Comparison of ENCODE assay signal across 9 mouse cellular contexts in the genomic region with DNA sequence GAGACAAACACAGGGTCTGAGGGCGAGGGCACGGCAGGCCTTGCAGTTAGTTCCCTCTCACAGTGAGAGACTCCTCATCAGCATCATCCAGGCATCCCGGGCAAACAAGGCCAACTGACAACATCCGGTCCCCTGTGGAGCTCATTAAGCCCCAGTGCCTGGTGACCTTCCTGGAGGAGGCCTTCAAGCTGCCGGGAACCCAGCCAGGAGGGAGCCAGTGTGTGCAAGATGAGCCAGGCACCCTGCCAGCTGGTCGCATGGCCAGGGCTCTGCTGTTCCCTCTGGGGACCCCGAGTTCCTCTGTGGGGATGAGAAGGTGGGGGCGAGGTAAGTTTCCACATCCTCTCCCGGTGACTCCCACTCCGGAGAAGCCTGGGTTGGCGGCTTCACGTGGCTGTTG. TPM values are rescaled to one million over a fixed set of nuclear protein-coding genes. Genes with fewer than 3 reads are reported as not detected.
A peak's percentile ranks its signal among the peaks of the same experiment; 100 is the strongest.
DNase-seq lines count a peak whose midpoint lies in the region; ATAC-seq lines count a peak whose summit lies in the region.
"Had no signal": no experiment of that assay in that cellular context is flagged by ENCODE, and none has a peak within 500 bp of the region (broad histone marks: within the 10 kb centered on the region; RNA-seq: fewer than 3 reads in every experiment).

No protein-coding gene starts in this region.

- H3K4me1 ChIP-seq in midbrain, embryonic 12.5 days: peaks cover 15% of the 10 kb centered on the region
- no peaks in the 10 kb centered on the region for H3K4me1 ChIP-seq in midbrain, embryonic 11.5 days (ENCODE audit: control insufficient read depth, insufficient read depth, low read length)
- H3K4me1 ChIP-seq in forebrain, embryonic 15.5 days: peaks cover 21% of the 10 kb centered on the region
- peaks cover 7% of the 10 kb centered on the region for H3K4me1 ChIP-seq in intestine, embryonic 15.5 days (replicated peaks)

- H3K4me2 ChIP-seq in midbrain, embryonic 12.5 days (replicated peaks): no peak overlapping the region
- H3K4me2 ChIP-seq in midbrain, embryonic 11.5 days: no peak overlapping the region
- H3K4me2 ChIP-seq in forebrain, embryonic 15.5 days (replicated peaks): no peak overlapping the region
- no peak overlapping the region for H3K4me2 ChIP-seq in intestine, embryonic 15.5 days (replicated peaks)

- H3K27me3 ChIP-seq in midbrain, embryonic 12.5 days: 0 out of 2 replicates have a peak, but pooled peaks cover 3% of the 10 kb centered on the region
- H3K27me3 ChIP-seq in midbrain, embryonic 11.5 days (ENCODE audit: control insufficient read depth, insufficient read depth, low read length): no peaks in the 10 kb centered on the region
- H3K27me3 ChIP-seq in forebrain, embryonic 15.5 days: no peaks in the 10 kb centered on the region
- H3K27me3 ChIP-seq in intestine, embryonic 15.5 days (replicated peaks): no peaks in the 10 kb centered on the region

- WGBS in midbrain, embryonic 12.5 days: 23% methylated on average over 12 of the region's 12 CpGs
- 24% methylated on average over 12 of the region's 12 CpGs for WGBS in midbrain, embryonic 11.5 days
- 14% methylated on average over 12 of the region's 12 CpGs for WGBS in forebrain, embryonic 15.5 days
- WGBS in intestine, embryonic 15.5 days: 25% methylated on average over 12 of the region's 12 CpGs

- no peaks in the 10 kb centered on the region for H3K9me3 ChIP-seq in midbrain, embryonic 12.5 days
- H3K9me3 ChIP-seq in midbrain, embryonic 11.5 days (ENCODE audit: control insufficient read depth, low read length): no peaks in the 10 kb centered on the region
- H3K9me3 ChIP-seq in forebrain, embryonic 15.5 days: no peaks in the 10 kb centered on the region
- H3K9me3 ChIP-seq in intestine, embryonic 15.5 days: no peaks in the 10 kb centered on the region

- no peak overlapping the region for H3K4me3 ChIP-seq in midbrain, embryonic 12.5 days
- no peak overlapping the region for H3K4me3 ChIP-seq in midbrain, embryonic 11.5 days (ENCODE audit: low read depth, low read length)
- H3K4me3 ChIP-seq in forebrain, embryonic 15.5 days: no peak overlapping the region
- H3K4me3 ChIP-seq in intestine, embryonic 15.5 days (replicated peaks): no peak overlapping the region

- H3K27ac ChIP-seq in midbrain, embryonic 12.5 days (replicated peaks): no peak overlapping the region
- H3K27ac ChIP-seq in midbrain, embryonic 11.5 days (ENCODE audit: low read depth, low read length): no peak overlapping the region
- no peak overlapping the region for H3K27ac ChIP-seq in forebrain, embryonic 15.5 days (replicated peaks)
- H3K27ac ChIP-seq in intestine, embryonic 15.5 days: no peak overlapping the region

- peak overlapping the region; percentile 11; the same call in 1 of the 2 replicates for H3K9ac ChIP-seq in midbrain, embryonic 12.5 days (replicated peaks)
- no peak overlapping the region for H3K9ac ChIP-seq in midbrain, embryonic 11.5 days (ENCODE audit: low read length)
- no peak overlapping the region for H3K9ac ChIP-seq in forebrain, embryonic 15.5 days (replicated peaks)
- no peak overlapping the region for H3K9ac ChIP-seq in intestine, embryonic 15.5 days

- peaks cover 11% of the 10 kb centered on the region for H3K36me3 ChIP-seq in midbrain, embryonic 12.5 days
- H3K36me3 ChIP-seq in midbrain, embryonic 11.5 days (ENCODE audit: control insufficient read depth, insufficient read depth, low read length): no peaks in the 10 kb centered on the region; the same call in 1 of the 2 replicates
- 0 out of 2 replicates have a peak, but pooled peaks cover 6% of the 10 kb centered on the region for H3K36me3 ChIP-seq in forebrain, embryonic 15.5 days
- H3K36me3 ChIP-seq in intestine, embryonic 15.5 days: no peaks in the 10 kb centered on the region

- ATAC-seq in midbrain, embryonic 12.5 days (ENCODE audit: low FRiP score, low read depth): no peak
- ATAC-seq in midbrain, embryonic 11.5 days (ENCODE audit: low FRiP score): no peak
- ATAC-seq in forebrain, embryonic 15.5 days (replicated peaks): peak; percentile 60; the same call in 1 of the 2 replicates
- ATAC-seq in intestine, embryonic 15.5 days: no peak

- DNase-seq in midbrain, embryonic 11.5 days (ENCODE audit: low spot score, missing footprints): no peak
- DNase-seq in adrenal gland, postnatal 10 days: peak; percentile 96
- DNase-seq in kidney, adult 18-20 months: peak; percentile 82
- peak; percentile 89 for DNase-seq in testis, postnatal 10 days (ENCODE audit: low spot score)
- DNase-seq in frontal cortex, adult 2 months (ENCODE audit: extremely low spot score in 1 of 2, low spot score in 1 of 2): no peak

RNA-seq across cellular contexts. Expression of a gene that starts 12.5 kb away (rescaled TPM):
- 1.5 and 1.8 TPM in 2 replicates for polyA plus RNA-seq in midbrain, embryonic 12.5 days (2016; fragmentation: Nextera tagmentation; extraction: Ambion mirVana)
- polyA plus RNA-seq in midbrain, embryonic 11.5 days (2014; fragmentation: Nextera tagmentation; extraction: Ambion mirVana): 0.69 and 1.2 TPM in 2 replicates
- 10 to 100 TPM; 54.4 to 61.5 TPM for total RNA-seq in adrenal gland, postnatal 10 days (2021)
- polyA plus RNA-seq in forebrain, embryonic 15.5 days (2015; fragmentation: Nextera tagmentation; extraction: Ambion mirVana): 9.9 and 10.6 TPM in 2 replicates
- 3.3 and 4.7 TPM in 2 replicates for polyA plus RNA-seq in intestine, embryonic 15.5 days (2015; fragmentation: Nextera tagmentation; extraction: Ambion mirVana)
- polyA plus RNA-seq in frontal cortex, adult 2 months (2012; rRNA removed): 56.2 and 60.6 TPM in 2 replicates
- total RNA-seq: hematopoietic stem cell, adult 5-6 weeks had no signal

RNA-seq across cellular contexts. Expression of a gene that starts 38.5 kb away (rescaled TPM):
- 146 and 153 TPM in 2 replicates for polyA plus RNA-seq in midbrain, embryonic 12.5 days (2016; fragmentation: Nextera tagmentation; extraction: Ambion mirVana)
- 90.9 and 93.4 TPM in 2 replicates for polyA plus RNA-seq in midbrain, embryonic 11.5 days (2014; fragmentation: Nextera tagmentation; extraction: Ambion mirVana)
- 100 to 1,000 TPM; 114 to 115 TPM for total RNA-seq in adrenal gland, postnatal 10 days (2021)
- polyA plus RNA-seq in forebrain, embryonic 15.5 days (2015; fragmentation: Nextera tagmentation; extraction: Ambion mirVana): 183 and 193 TPM in 2 replicates
- polyA plus RNA-seq in intestine, embryonic 15.5 days (2015; fragmentation: Nextera tagmentation; extraction: Ambion mirVana): 56.1 and 56.7 TPM in 2 replicates
- 97.4 and 105 TPM in 2 replicates for polyA plus RNA-seq in frontal cortex, adult 2 months (2012; rRNA removed)

Comparison
In these comparisons a context has a peak if more than half of its experiments do, and no peak if none do; other contexts are left out.
1. DNase-seq: peak in adrenal gland, postnatal 10 days (single experiment), kidney, adult 18-20 months (single experiment) and testis, postnatal 10 days (single experiment); none in midbrain, embryonic 11.5 days (single experiment) and frontal cortex, adult 2 months (0 of 2).